Mouse (Mus musculus) kidney, adult 2 months (tissue): ENCODE measurements around the gene Slfn2. TPM values are rescaled to one million over a fixed set of nuclear protein-coding genes. Genes with fewer than 3 reads are reported as not detected.

Experiments
- DNase-seq: peaks from one replicate; pipeline ENCODE4 v3.0.0; 2021
- H3K27ac ChIP-seq: fragments of 200-500 bp; 2 replicates; pipeline ENCODE4 v1.5.1; 2012; ENCODE audit warnings: low read depth, low read length, control low read depth, inconsistent platforms; ENCODE audit not compliant: insufficient read depth
- H3K27me3 ChIP-seq: fragments of 200-500 bp; replicated peaks from 2 replicates; pipeline ENCODE4 v1.6.1; 2012; ENCODE audit warnings: mild to moderate bottlenecking, moderate library complexity, low read length, inconsistent platforms; ENCODE audit not compliant: control insufficient read depth, insufficient read depth
- H3K36me3 ChIP-seq: fragments of 200-500 bp; 2 replicates; pipeline ENCODE4 v1.6.1; 2012; ENCODE audit warnings: mild to moderate bottlenecking, moderate library complexity, low read length, inconsistent platforms; ENCODE audit not compliant: control insufficient read depth, insufficient read depth
- H3K4me1 ChIP-seq: fragments of 200-500 bp; 2 replicates; pipeline ENCODE4 v1.6.1; 2011; ENCODE audit warnings: low read length; ENCODE audit not compliant: control insufficient read depth, insufficient read depth
- H3K4me3 ChIP-seq: fragments of 200-500 bp; 2 replicates; pipeline ENCODE4 v1.5.1; 2011; ENCODE audit warnings: mild to moderate bottlenecking, low read depth, low read length, control low read depth; ENCODE audit not compliant: insufficient read depth
- CTCF ChIP-seq: fragments of 200-500 bp; conservative IDR thresholded peaks from 2 replicates; pipeline ENCODE4 v1.5.1; 2011; ENCODE audit warnings: low read depth, mild to moderate bottlenecking, control low read depth, low read length, moderate library complexity, mixed read lengths; ENCODE audit not compliant: insufficient read depth, insufficient read length
- POLR2A ChIP-seq: fragments of 200-500 bp; IDR thresholded peaks from one replicate; pipeline ENCODE4 v1.6.1; 2011; ENCODE audit warnings: low read depth, low read length, control low read depth
- WGBS: fragments of 180-500 bp; shearing (Covaris S2); methylation state at CpG from one replicate; pipeline ENCODE4 v1.1.7; 2018; 5-methylcytosine and 5-hydroxymethylcytosine counted together
- polyA plus RNA-seq: library from polyadenylated mRNA; depleted of rRNA; stranded (reverse); fragments of >200 nt; gene quantifications from 2 replicates; pipeline ENCODE4 v1.2.3, GENCODE M21; 2012

The Slfn2 gene
- polyA plus RNA-seq, 1 experiment, result 7.3 TPM

GRCm38 (mm10) chr11:83077714-83078422, 13.0 kb downstream of the Slfn2 start:
- TF ChIP-seq POLR2A (no peak), CTCF (no peak)
- H3K4me1 ChIP-seq, result peaks cover 10% of the 10 kb centered on the region; the same call in 1 of the 2 replicates
- DNase-seq, result peak; percentile 91
- 15% methylated on average over 3 of the region's 3 CpGs for WGBS
- peak overlapping the region; percentile 97 for H3K27ac ChIP-seq
- no peak overlapping the region for H3K4me3 ChIP-seq
- no peaks in the 10 kb centered on the region for H3K36me3 ChIP-seq
- H3K27me3 ChIP-seq, result no peaks in the 10 kb centered on the region

- H3K27me3 ChIP-seq, result no peaks in the 10 kb centered on the region
- 73% methylated on average over 5 of the region's 5 CpGs for WGBS
- H3K4me3 ChIP-seq, result no peak overlapping the region
- TF ChIP-seq CTCF (no peak), POLR2A (no peak)
- DNase-seq, result no peak
- no peaks in the 10 kb centered on the region for H3K36me3 ChIP-seq
- peak overlapping the region; percentile 83 for H3K27ac ChIP-seq
- peaks cover 10% of the 10 kb centered on the region; the same call in 1 of the 2 replicates for H3K4me1 ChIP-seq
Observed at GRCm38 (mm10) chr11:83078423-83079140, 13.7 kb downstream of the Slfn2 start.

- Histone ChIP-seq H3K4me3 (no peak overlapping the region), H3K36me3 (no peaks in the 10 kb centered on the region), H3K27ac (no peak overlapping the region; the same call in 1 of the 2 replicates), H3K27me3 (no peaks in the 10 kb centered on the region), H3K4me1 (peaks cover 10% of the 10 kb centered on the region; the same call in 1 of the 2 replicates)
- peak; percentile 22 for DNase-seq
- no peak for TF ChIP-seq POLR2A
- TF ChIP-seq CTCF, result no peak
- 60% methylated on average over 9 of the region's 9 CpGs for WGBS
Observed at GRCm38 (mm10) chr11:83079487-83080199, 14.7 kb downstream of the Slfn2 start.

GRCm38 (mm10) chr11:83082741-83083473, 18.0 kb downstream of the Slfn2 start:
- TF ChIP-seq POLR2A (no peak), CTCF (no peak)
- no peak for DNase-seq
- Histone ChIP-seq H3K27me3 (no peaks in the 10 kb centered on the region), H3K27ac (no peak overlapping the region), H3K4me1 (0 out of 2 replicates have a peak, but pooled peaks cover 6% of the 10 kb centered on the region), H3K36me3 (no peaks in the 10 kb centered on the region), H3K4me3 (no peak overlapping the region)
- WGBS, result 53% methylated on average over 7 of the region's 7 CpGs

GRCm38 (mm10) chr11:83084161-83084560, 19.2 kb downstream of the Slfn2 start:
- Histone ChIP-seq H3K4me1 (no peaks in the 10 kb centered on the region), H3K36me3 (no peaks in the 10 kb centered on the region), H3K27ac (no peak overlapping the region), H3K4me3 (no peak overlapping the region), H3K27me3 (no peaks in the 10 kb centered on the region)
- 94% methylated on average over 2 of the region's 2 CpGs for WGBS
- TF ChIP-seq POLR2A, result no peak
- no peak for DNase-seq

- Histone ChIP-seq H3K4me3 (no peak overlapping the region), H3K4me1 (no peaks in the 10 kb centered on the region), H3K27me3 (no peaks in the 10 kb centered on the region), H3K36me3 (no peaks in the 10 kb centered on the region), H3K27ac (no peak overlapping the region)
- TF ChIP-seq CTCF (no peak), POLR2A (no peak)
- no peak for DNase-seq
- 93% methylated on average over 10 of the region's 10 CpGs for WGBS
Observed at GRCm38 (mm10) chr11:83084761-83085160, 19.8 kb downstream of the Slfn2 start.
